Mouse (Mus musculus) CH12F3 (cell line): Measurements from ENCODE around the gene Olfr1188.
"Not testable (repeated sequence)": the region's sequence is repeated elsewhere in the genome, so short reads cannot be mapped to it uniquely, and the experiment has no call there.

Experiments
- in situ Hi-C: fragments of 300-500 bp; cut with MboI; formaldehyde crosslinking; loops from 2 replicates; pipeline ENCODE4 v1.14.3; 2020; ENCODE audit warnings: low sequenced_read_pairs

Olfr1188 gene

GRCm38 (mm10) chr2:88556635-88557034 is at the start of gene Olfr1188:
Gene Olfr1188, plus strand, starts transcription at chr2:88556935.
- in situ Hi-C loops: no loop called here

DNA sequence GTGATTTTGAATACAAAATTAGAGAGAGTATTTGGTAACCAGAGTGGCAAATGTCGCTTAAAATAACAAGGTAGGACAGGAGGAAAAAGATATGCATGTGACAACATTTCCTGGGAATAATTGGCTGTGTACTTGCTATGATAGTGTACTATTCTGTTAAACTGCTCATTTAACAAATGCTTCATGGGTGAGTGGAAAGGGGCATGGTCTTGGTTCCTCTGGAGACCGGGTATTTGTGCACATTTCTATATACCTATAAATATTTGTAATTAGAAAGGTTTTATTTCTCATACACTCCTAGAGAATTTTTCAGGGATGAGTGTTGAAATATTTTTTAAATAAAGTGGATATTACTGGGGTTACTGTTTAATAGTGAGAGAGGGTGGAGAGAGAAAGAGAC is 38.5 kb upstream of the Olfr1188 start, which contains the start of gene Olfr1186:
TSS of gene Olfr1186 (plus strand) at position 301 of the 400 bp plus-strand sequence.
- in situ Hi-C loops: no loop called here

- in situ Hi-C loops: no loop called here
These were observed 31.0 kb upstream of the Olfr1188 start for GRCm38 (mm10) chr2:88525720-88526119.

DNA sequence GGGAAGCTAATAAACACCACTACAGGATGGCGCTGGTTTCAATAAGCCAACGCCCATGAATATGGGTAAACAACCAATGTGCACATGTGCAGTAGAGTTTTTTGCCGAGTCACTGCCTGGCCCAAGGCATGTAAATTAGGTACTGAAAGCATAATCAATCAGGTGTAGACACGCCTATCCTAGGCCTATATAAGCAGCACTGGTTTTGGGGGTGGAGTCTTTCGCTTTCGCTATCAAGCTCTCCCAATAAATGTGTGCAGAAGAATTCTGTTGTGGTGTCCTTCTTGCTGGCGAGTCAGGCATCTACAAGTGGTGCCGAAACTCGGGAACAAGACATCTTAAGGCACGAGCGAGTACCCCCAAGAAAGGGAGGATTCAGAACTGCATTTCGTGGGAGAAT is 16.0 kb downstream of the Olfr1188 start:
- in situ Hi-C loops: not testable (repeated sequence)

GRCm38 (mm10) chr2:88586154-88586553 is 29.4 kb downstream of the Olfr1188 start, which contains the start of gene Olfr1189:
Gene Olfr1189, plus strand, starts transcription at chr2:88586454.
- in situ Hi-C loops: no loop called here
